Mouse (Mus musculus): Measurements from ENCODE around the gene D330045A20Rik. TPM values are rescaled to one million over a fixed set of nuclear protein-coding genes. Genes with fewer than 3 reads are reported as not detected.

D330045A20Rik gene
- polyA plus RNA-seq, 1 experiment from 2014 or later: 3.9 TPM

DNA sequence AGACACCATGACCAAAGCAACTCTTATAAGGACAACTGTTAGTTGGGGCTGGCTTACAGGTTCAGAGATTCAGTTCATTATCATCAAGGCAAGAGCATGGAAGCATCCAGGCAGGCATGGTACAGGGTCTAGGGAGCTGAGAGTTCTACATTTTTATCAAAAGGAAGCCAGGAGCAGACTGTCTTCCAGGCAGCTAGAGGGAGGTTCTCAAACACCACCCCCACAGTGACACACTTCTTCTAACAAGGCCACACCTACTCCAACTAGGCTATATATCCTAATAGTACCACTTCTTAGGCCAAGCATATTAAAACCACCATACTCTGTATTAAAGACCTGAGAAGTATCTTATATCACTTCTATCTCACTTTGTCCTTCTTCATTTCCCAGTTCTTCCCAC, 49.5 kb downstream of the D330045A20Rik start:
- Histone ChIP-seq H3K27me3 (replicated peaks; ENCODE audit: control insufficient read depth, insufficient read depth, low read length) (no peaks in the 10 kb centered on the region), H3K4me3 (ENCODE audit: low read depth, low read length) (no peak overlapping the region), H3K9me3 (ENCODE audit: control insufficient read depth) (no peaks in the 10 kb centered on the region), H3K27ac (ENCODE audit: low read depth, low read length) (no peak overlapping the region), H3K4me2 (replicated peaks; ENCODE audit: low read depth) (no peak overlapping the region), H3K4me1 (replicated peaks; ENCODE audit: control insufficient read depth, insufficient read depth, low read length) (no peaks in the 10 kb centered on the region), H3K36me3 (ENCODE audit: control insufficient read depth, insufficient read depth) (no peaks in the 10 kb centered on the region), H3K9ac (ENCODE audit: low read depth, low read length) (no peak overlapping the region)
- no peak for ATAC-seq
- no peak for TF ChIP-seq CTCF (IDR thresholded peaks at IDR 0.05; ENCODE audit: low read depth)

GRCm38 (mm10) chrX:139532293-139532692, 52.1 kb downstream of the D330045A20Rik start:
- H3K36me3 ChIP-seq (ENCODE audit: control insufficient read depth, insufficient read depth): no peaks in the 10 kb centered on the region
- WGBS: 58% methylated on average over 4 of the region's 4 CpGs
- ATAC-seq: no peak
- H3K9ac ChIP-seq (ENCODE audit: low read depth, low read length): no peak overlapping the region
- no peak overlapping the region for H3K4me3 ChIP-seq (ENCODE audit: low read depth, low read length)
- H3K9me3 ChIP-seq (ENCODE audit: control insufficient read depth): no peaks in the 10 kb centered on the region
- TF ChIP-seq CTCF (IDR thresholded peaks at IDR 0.05; ENCODE audit: low read depth): no peak
- no peaks in the 10 kb centered on the region for H3K27me3 ChIP-seq (replicated peaks; ENCODE audit: control insufficient read depth, insufficient read depth, low read length)
- no peak overlapping the region for H3K4me2 ChIP-seq (replicated peaks; ENCODE audit: low read depth)
- H3K27ac ChIP-seq (ENCODE audit: low read depth, low read length): no peak overlapping the region
- H3K4me1 ChIP-seq (replicated peaks; ENCODE audit: control insufficient read depth, insufficient read depth, low read length): no peaks in the 10 kb centered on the region

- no peak; the same call in 1 of the 2 replicates for ATAC-seq
- 61% methylated on average over 5 of the region's 5 CpGs for WGBS
- H3K27ac ChIP-seq (ENCODE audit: low read depth, low read length): no peak overlapping the region
- TF ChIP-seq CTCF (IDR thresholded peaks at IDR 0.05; ENCODE audit: low read depth): no peak
- no peaks in the 10 kb centered on the region for H3K36me3 ChIP-seq (ENCODE audit: control insufficient read depth, insufficient read depth)
- H3K4me2 ChIP-seq (replicated peaks; ENCODE audit: low read depth): no peak overlapping the region
- no peak overlapping the region for H3K4me3 ChIP-seq (ENCODE audit: low read depth, low read length)
- H3K4me1 ChIP-seq (replicated peaks; ENCODE audit: control insufficient read depth, insufficient read depth, low read length): no peaks in the 10 kb centered on the region
- H3K9ac ChIP-seq (ENCODE audit: low read depth, low read length): no peak overlapping the region
- H3K27me3 ChIP-seq (replicated peaks; ENCODE audit: control insufficient read depth, insufficient read depth, low read length): no peaks in the 10 kb centered on the region
- H3K9me3 ChIP-seq (ENCODE audit: control insufficient read depth): no peaks in the 10 kb centered on the region
Observed at GRCm38 (mm10) chrX:139537641-139538397, 57.7 kb downstream of the D330045A20Rik start.

- no peak for TF ChIP-seq CTCF (IDR thresholded peaks at IDR 0.05; ENCODE audit: low read depth)
- Histone ChIP-seq H3K4me1 (replicated peaks; ENCODE audit: control insufficient read depth, insufficient read depth, low read length) (no peaks in the 10 kb centered on the region), H3K27me3 (replicated peaks; ENCODE audit: control insufficient read depth, insufficient read depth, low read length) (no peaks in the 10 kb centered on the region), H3K4me3 (ENCODE audit: low read depth, low read length) (no peak overlapping the region), H3K9me3 (ENCODE audit: control insufficient read depth) (no peaks in the 10 kb centered on the region), H3K9ac (ENCODE audit: low read depth, low read length) (no peak overlapping the region), H3K36me3 (ENCODE audit: control insufficient read depth, insufficient read depth) (no peaks in the 10 kb centered on the region), H3K4me2 (replicated peaks; ENCODE audit: low read depth) (no peak overlapping the region), H3K27ac (ENCODE audit: low read depth, low read length) (no peak overlapping the region)
- no peak for ATAC-seq
- 64% methylated on average over 7 of the region's 7 CpGs for WGBS
Observed at GRCm38 (mm10) chrX:139543726-139544125, 63.6 kb downstream of the D330045A20Rik start.

DNA sequence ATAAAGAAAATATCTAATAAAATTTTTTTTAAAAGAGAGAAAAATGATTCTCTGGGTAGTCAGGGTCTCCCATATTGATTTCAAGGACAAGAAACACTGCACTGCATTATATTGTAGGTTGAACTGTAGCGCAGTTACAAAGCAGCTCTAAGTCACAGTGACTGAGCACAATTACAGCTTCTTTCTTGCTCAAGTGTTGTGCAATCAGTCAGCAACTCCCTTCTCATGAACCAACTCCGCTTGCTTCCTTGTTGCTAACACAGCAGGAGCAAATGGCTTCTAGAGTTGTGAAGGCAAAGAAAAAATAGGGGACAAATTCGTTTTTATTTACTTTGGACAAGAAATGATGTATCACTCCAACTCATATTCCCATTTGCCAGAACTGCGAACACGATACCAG, 70.3 kb downstream of the D330045A20Rik start:
- 59% methylated on average over 5 of the region's 5 CpGs for WGBS

GRCm38 (mm10) chrX:139552090-139552489, 71.9 kb downstream of the D330045A20Rik start:
- H3K4me3 ChIP-seq (ENCODE audit: low read depth, low read length): no peak overlapping the region
- H3K27ac ChIP-seq (ENCODE audit: low read depth, low read length): no peak overlapping the region
- no peak overlapping the region for H3K9ac ChIP-seq (ENCODE audit: low read depth, low read length)
- ATAC-seq: peak; percentile 56; the same call in 1 of the 2 replicates
- no peak for TF ChIP-seq CTCF (IDR thresholded peaks at IDR 0.05; ENCODE audit: low read depth)
- H3K9me3 ChIP-seq (ENCODE audit: control insufficient read depth): no peaks in the 10 kb centered on the region
- H3K36me3 ChIP-seq (ENCODE audit: control insufficient read depth, insufficient read depth): no peaks in the 10 kb centered on the region
- H3K4me1 ChIP-seq (replicated peaks; ENCODE audit: control insufficient read depth, insufficient read depth, low read length): no peaks in the 10 kb centered on the region
- H3K27me3 ChIP-seq (replicated peaks; ENCODE audit: control insufficient read depth, insufficient read depth, low read length): no peaks in the 10 kb centered on the region
- H3K4me2 ChIP-seq (replicated peaks; ENCODE audit: low read depth): no peak overlapping the region
- WGBS: 65% methylated on average over 2 of the region's 2 CpGs

More for the DNA sequence above, 70.3 kb downstream of the D330045A20Rik start:
- Histone ChIP-seq H3K27me3 (replicated peaks; ENCODE audit: control insufficient read depth, insufficient read depth, low read length) (no peaks in the 10 kb centered on the region), H3K27ac (ENCODE audit: low read depth, low read length) (no peak overlapping the region; the same call in 1 of the 2 replicates), H3K4me3 (ENCODE audit: low read depth, low read length) (no peak overlapping the region), H3K9me3 (ENCODE audit: control insufficient read depth) (no peaks in the 10 kb centered on the region), H3K36me3 (ENCODE audit: control insufficient read depth, insufficient read depth) (no peaks in the 10 kb centered on the region), H3K4me1 (replicated peaks; ENCODE audit: control insufficient read depth, insufficient read depth, low read length) (no peaks in the 10 kb centered on the region), H3K4me2 (replicated peaks; ENCODE audit: low read depth) (no peak overlapping the region), H3K9ac (ENCODE audit: low read depth, low read length) (no peak overlapping the region)
- TF ChIP-seq CTCF (IDR thresholded peaks at IDR 0.05; ENCODE audit: low read depth): no peak
- ATAC-seq: peak; percentile 87

Measured in intestine, postnatal 0 days (tissue).